Comparison of ENCODE assay signal across 8 mouse cellular contexts in genomic region chr11:112779762-112780161, GRCm38 (mm10). TPM values are rescaled to one million over a fixed set of nuclear protein-coding genes. Genes with fewer than 3 reads are reported as not detected.
DNase-seq lines count a peak whose midpoint lies in the region; ATAC-seq lines count a peak whose summit lies in the region.

No protein-coding gene starts in this region.

- H3K4me1 ChIP-seq in heart, embryonic 16.5 days (ENCODE audit: control insufficient read depth, insufficient read depth, low read length), result peaks cover 11% of the 10 kb centered on the region

- H3K27me3 ChIP-seq in heart, embryonic 16.5 days (ENCODE audit: control insufficient read depth, insufficient read depth, low read length), result peaks cover 65% of the 10 kb centered on the region

- no peaks in the 10 kb centered on the region for H3K9me3 ChIP-seq in heart, embryonic 16.5 days (replicated peaks; ENCODE audit: control insufficient read depth, low read length)

- WGBS in heart, embryonic 16.5 days, result 2% methylated on average over 10 of the region's 10 CpGs

- H3K4me2 ChIP-seq in heart, embryonic 16.5 days (ENCODE audit: low read depth, low read length), result peak overlapping the region; percentile 13; the same call in 1 of the 2 replicates

- no peak for ATAC-seq in heart, embryonic 16.5 days (replicated peaks; ENCODE audit: extremely low read depth, insufficient read depth, low FRiP score)

- H3K9ac ChIP-seq in heart, embryonic 16.5 days (ENCODE audit: low read length), result no peak overlapping the region

- intact Hi-C loops in left cerebral cortex, postnatal 4 days (cut with DNase I), result loop anchor here (2.0 to 5.0 kb wide), 3 partner anchors 877 to 1243 kb away; no protein-coding TSS in a partner anchor

- no peak overlapping the region for H3K4me3 ChIP-seq in heart, embryonic 16.5 days (ENCODE audit: low read length)

- H3K27ac ChIP-seq in heart, embryonic 16.5 days (ENCODE audit: low read length), result no peak overlapping the region

- H3K36me3 ChIP-seq in heart, embryonic 16.5 days (ENCODE audit: control insufficient read depth, insufficient read depth), result no peaks in the 10 kb centered on the region

- DNase-seq in cerebellum, postnatal 4 days (ENCODE audit: low spot score in 2 of 2), result peak; percentile 38 to 59
- no peak for DNase-seq in cerebellum, adult 11-12 months
- DNase-seq in urinary bladder, postnatal 25 days (ENCODE audit: low spot score), result peak; percentile 30
- DNase-seq in urinary bladder, adult 2 months (ENCODE audit: low spot score), result no peak
- DNase-seq in left cerebral cortex, postnatal 4 days, result peak; percentile 68
- peak; percentile 73 for DNase-seq in retina, postnatal 1 day
- no peak for DNase-seq in ovary, postnatal 14 days (ENCODE audit: low spot score)

RNA-seq across cellular contexts. Expression of gene Sox9, which starts 2.3 kb away (rescaled TPM):
- polyA plus RNA-seq in urinary bladder, adult 2 months (2012; rRNA removed), result 0.96 and 1.1 TPM in 2 replicates
- 19.9 and 20.0 TPM in 2 replicates for polyA plus RNA-seq in heart, embryonic 16.5 days (2015; fragmentation: Nextera tagmentation; extraction: Ambion mirVana)
- total RNA-seq in left cerebral cortex, postnatal 4 days (2021), result 10 to 100 TPM; 21.3 to 21.4 TPM

Comparison
In these comparisons a context has a peak if more than half of its experiments do, and no peak if none do; other contexts are left out.
1. DNase-seq: peak in cerebellum, postnatal 4 days (2 of 2), urinary bladder, postnatal 25 days (single experiment), left cerebral cortex, postnatal 4 days (single experiment) and retina, postnatal 1 day (single experiment); none in cerebellum, adult 11-12 months (single experiment), urinary bladder, adult 2 months (single experiment) and ovary, postnatal 14 days (single experiment).